Mouse (Mus musculus) myocyte (in vitro differentiated cells): ENCODE measurements at regions not wholly inside any gene's neighbourhood (a gene's known extent, or its start where the extent isn't known, plus 50 kb on each side); places are given as distances from the start of the nearest gene placed in this dataset.

Experiments used
- CEBPB ChIP-seq: IDR thresholded peaks from 2 replicates; pipeline ENCODE4 v1.6.1; 2011; ENCODE audit warnings: mild to moderate bottlenecking, moderate library complexity; ENCODE audit not compliant: poor library complexity, insufficient read depth, severe bottlenecking
- E2F4 ChIP-seq: IDR thresholded peaks from one replicate; pipeline ENCODE4 v1.6.1; 2011; ENCODE audit warnings: mild to moderate bottlenecking, control low read depth, moderate library complexity; ENCODE audit not compliant: insufficient read depth
- MAX ChIP-seq: IDR thresholded peaks from one replicate; pipeline ENCODE4 v1.6.1; 2011; ENCODE audit warnings: low read depth, mild to moderate bottlenecking, control low read depth
- MYOD1 ChIP-seq, 3 experiments: IDR thresholded peaks; one replicate each; pipeline ENCODE4 v1.6.1; 2011; ENCODE audit warnings: control low read depth in 2 of 3, low read depth in 2 of 3, mild to moderate bottlenecking in 2 of 3, moderate library complexity in 1 of 3; ENCODE audit not compliant: insufficient read length in 2 of 3, control insufficient read depth in 1 of 3
- MYOG ChIP-seq, 3 experiments: IDR thresholded peaks; one replicate each; pipeline ENCODE4 v1.6.1; 2011; ENCODE audit warnings: control low read depth in 2 of 3, low read depth in 2 of 3, mild to moderate bottlenecking in 2 of 3; ENCODE audit not compliant: insufficient read length in 2 of 3, control insufficient read depth in 1 of 3, insufficient read depth in 1 of 3
- POLR2A ChIP-seq: IDR thresholded peaks from one replicate; pipeline ENCODE4 v1.6.1; 2011; ENCODE audit warnings: low read depth, mild to moderate bottlenecking, control low read depth, moderate library complexity; ENCODE audit not compliant: insufficient read length
- POLR2AphosphoS2 ChIP-seq: IDR thresholded peaks from one replicate; pipeline ENCODE4 v1.6.1; 2011; ENCODE audit warnings: low read depth, control low read depth; ENCODE audit not compliant: insufficient read length
- REST ChIP-seq: IDR thresholded peaks from one replicate; pipeline ENCODE4 v1.6.1; 2011; ENCODE audit warnings: mild to moderate bottlenecking, control low read depth, moderate library complexity; ENCODE audit not compliant: insufficient read depth, insufficient read length
- SRF ChIP-seq: IDR thresholded peaks from one replicate; pipeline ENCODE4 v1.6.1; 2011; ENCODE audit warnings: low read depth; ENCODE audit not compliant: control insufficient read depth, insufficient read length
- TCF12 ChIP-seq: IDR thresholded peaks from one replicate; pipeline ENCODE4 v1.6.1; 2011; ENCODE audit warnings: mild to moderate bottlenecking, control low read depth; ENCODE audit not compliant: poor library complexity, insufficient read depth, severe bottlenecking
- TCF3 ChIP-seq: IDR thresholded peaks from one replicate; pipeline ENCODE4 v1.6.1; 2011; ENCODE audit warnings: low read depth, control low read depth; ENCODE audit not compliant: insufficient read length
- USF1 ChIP-seq: IDR thresholded peaks from one replicate; pipeline ENCODE4 v1.6.1; 2011; ENCODE audit warnings: low read depth, mild to moderate bottlenecking, control low read depth, moderate library complexity

GRCm38 (mm10) chr14:54113216-54113615 lies 140.7 kb downstream of the Dad1 start:
- TF ChIP-seq POLR2A (no peak), MYOD1 (IDR thresholded peaks at IDR 0.05; ENCODE audit: control insufficient read depth in 1 of 3, insufficient read length in 2 of 3, low read depth in 2 of 3) (no peak), CEBPB (no peak), USF1 (no peak), POLR2AphosphoS2 (no peak), MAX (no peak), MYOG (IDR thresholded peaks at IDR 0.05; ENCODE audit: control insufficient read depth in 1 of 3, insufficient read depth in 1 of 3, insufficient read length in 2 of 3, low read depth in 2 of 3) (no peak), TCF3 (no peak), REST (no peak), E2F4 (no peak), TCF12 (no peak), SRF (no peak)
